Mouse (Mus musculus) right cerebral cortex, adult 18-20 months (tissue): ENCODE measurements at regions not wholly inside any gene's neighbourhood (a gene's known extent, or its start where the extent isn't known, plus 50 kb on each side); places are given as distances from the start of the nearest gene placed in this dataset.

Source experiments
- DNase-seq: peaks from one replicate; pipeline ENCODE4 v3.0.0; 2022; ENCODE audit warnings: mixed read lengths

GRCm38 (mm10) chr7:37096291-37096690, 398.4 kb downstream of the Tshz3 start:
- DNase-seq, result no peak

- peak; percentile 14 for DNase-seq
Measured at GRCm38 (mm10) chr7:37098950-37099349, 401.0 kb downstream of the Tshz3 start.

- DNase-seq, result no peak
Measured at GRCm38 (mm10) chr7:37104671-37105070, 406.8 kb downstream of the Tshz3 start.

- no peak for DNase-seq
Measured at GRCm38 (mm10) chr7:37111071-37111470, 413.2 kb downstream of the Tshz3 start.

- no peak for DNase-seq
Measured at GRCm38 (mm10) chr7:37120776-37121175, 422.9 kb downstream of the Tshz3 start.

GRCm38 (mm10) chr7:37140191-37140590, 442.3 kb downstream of the Tshz3 start:
- DNase-seq, result no peak

GRCm38 (mm10) chr7:37142780-37143179, 444.9 kb downstream of the Tshz3 start:
- no peak for DNase-seq

GRCm38 (mm10) chr7:37144303-37144702, 446.4 kb downstream of the Tshz3 start:
- no peak for DNase-seq

- no peak for DNase-seq
Measured at GRCm38 (mm10) chr7:37149711-37150110, 451.8 kb downstream of the Tshz3 start.

- no peak for DNase-seq
Measured at GRCm38 (mm10) chr7:37159801-37160200, 461.9 kb downstream of the Tshz3 start.

GRCm38 (mm10) chr7:37168883-37169282, 471.0 kb downstream of the Tshz3 start:
- DNase-seq, result no peak

- DNase-seq, result no peak
Measured at GRCm38 (mm10) chr7:37175746-37176145, 477.8 kb downstream of the Tshz3 start.

- DNase-seq, result no peak
Measured at GRCm38 (mm10) chr7:37178256-37178655, 480.3 kb downstream of the Tshz3 start.

GRCm38 (mm10) chr7:37179907-37180306, 482.0 kb downstream of the Tshz3 start:
- no peak for DNase-seq

GRCm38 (mm10) chr7:37180416-37180815, 482.5 kb downstream of the Tshz3 start:
- no peak for DNase-seq

GRCm38 (mm10) chr7:37181109-37181508, 483.2 kb downstream of the Tshz3 start:
- no peak for DNase-seq

GRCm38 (mm10) chr7:37192536-37192935, 494.6 kb downstream of the Tshz3 start:
- DNase-seq, result no peak

GRCm38 (mm10) chr7:37204800-37205199, 506.9 kb downstream of the Tshz3 start:
- DNase-seq, result no peak

- no peak for DNase-seq
Measured at GRCm38 (mm10) chr7:37208305-37208704, 510.4 kb downstream of the Tshz3 start.

- DNase-seq, result no peak
Measured at GRCm38 (mm10) chr7:37213751-37214181, 515.8 kb downstream of the Tshz3 start.

GRCm38 (mm10) chr7:37215498-37215897, 517.6 kb downstream of the Tshz3 start:
- DNase-seq, result no peak

GRCm38 (mm10) chr7:37220476-37220875, 522.6 kb downstream of the Tshz3 start:
- DNase-seq, result no peak

GRCm38 (mm10) chr7:37226423-37226822, 528.5 kb downstream of the Tshz3 start:
- no peak for DNase-seq

- DNase-seq, result no peak
Measured at GRCm38 (mm10) chr7:37230641-37231347, 532.9 kb downstream of the Tshz3 start.

GRCm38 (mm10) chr7:37240832-37241231, 532.6 kb downstream of the Zfp536 start:
- DNase-seq, result peak; percentile 3
